Comparison of ENCODE assay signal across 24 mouse cellular contexts in the genomic region with DNA sequence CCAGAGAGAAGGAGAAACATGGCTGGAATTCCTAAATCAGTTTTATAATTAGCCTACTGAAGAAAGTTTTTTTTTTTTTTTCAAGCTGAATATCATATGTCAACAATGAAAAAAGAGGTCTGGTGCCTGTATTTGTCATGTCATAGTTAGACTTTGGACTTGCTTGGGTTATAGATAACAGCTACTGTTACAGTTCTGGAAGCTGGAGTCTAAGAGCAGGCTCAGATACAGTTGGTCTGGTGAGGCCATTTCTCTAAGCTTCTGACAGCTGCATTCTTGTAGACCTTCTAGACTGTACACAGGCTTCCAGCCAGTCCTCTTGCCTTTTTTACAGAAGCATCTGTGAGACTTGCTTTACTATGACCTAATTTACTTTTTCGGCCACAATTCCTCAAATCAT.
"Had no signal": no experiment of that assay in that cellular context is flagged by ENCODE, and none has a peak within 500 bp of the region (broad histone marks: within the 10 kb centered on the region; RNA-seq: fewer than 3 reads in every experiment).

No protein-coding gene starts in this region.

- H3K27ac ChIP-seq: limb, embryonic 10.5 days; limb, embryonic 13.5 days; liver, embryonic 12.5 days; liver, embryonic 15.5 days; lung, embryonic 15.5 days; midbrain, embryonic 10.5 days; midbrain, embryonic 13.5 days; neural tube, embryonic 12.5 days; neural tube, embryonic 15.5 days had no signal

- H3K9ac ChIP-seq: limb, embryonic 13.5 days; liver, embryonic 12.5 days; liver, embryonic 15.5 days; lung, embryonic 15.5 days; midbrain, embryonic 13.5 days; neural tube, embryonic 12.5 days; neural tube, embryonic 15.5 days had no signal

- H3K9me3 ChIP-seq: limb, embryonic 10.5 days; limb, embryonic 13.5 days; liver, embryonic 12.5 days; liver, embryonic 15.5 days; lung, embryonic 15.5 days; megakaryocyte, embryonic 14.5 days; midbrain, embryonic 10.5 days; midbrain, embryonic 13.5 days; neural tube, embryonic 12.5 days; neural tube, embryonic 15.5 days had no signal

- H3K4me2 ChIP-seq: limb, embryonic 13.5 days; liver, embryonic 12.5 days; liver, embryonic 15.5 days; lung, embryonic 15.5 days; midbrain, embryonic 13.5 days; neural tube, embryonic 12.5 days; neural tube, embryonic 15.5 days had no signal

- DNase-seq: kidney, adult 18-20 months; kidney, adult 9 months; kidney, postnatal 14 days; kidney, postnatal 4 days; layer of hippocampus, adult 9-11 months; liver; lung, adult 18-20 months; lung, postnatal 10 days; lung, postnatal 36 days; right cerebral cortex, postnatal 25 days; spleen, adult 18-20 months; thymus, adult 18-20 months; thymus, postnatal 14 days; thymus, postnatal 4 days had no signal

- H3K4me3 ChIP-seq: limb, embryonic 10.5 days; limb, embryonic 13.5 days; liver, embryonic 12.5 days; liver, embryonic 15.5 days; lung, embryonic 15.5 days; megakaryocyte, embryonic 14.5 days; midbrain, embryonic 10.5 days; midbrain, embryonic 13.5 days; neural tube, embryonic 12.5 days; neural tube, embryonic 15.5 days had no signal

- H3K36me3 ChIP-seq: limb, embryonic 10.5 days; limb, embryonic 13.5 days; liver, embryonic 12.5 days; liver, embryonic 15.5 days; lung, embryonic 15.5 days; midbrain, embryonic 10.5 days; midbrain, embryonic 13.5 days; neural tube, embryonic 12.5 days; neural tube, embryonic 15.5 days had no signal

- H3K27me3 ChIP-seq: limb, embryonic 13.5 days; liver, embryonic 12.5 days; liver, embryonic 15.5 days; lung, embryonic 15.5 days; megakaryocyte, embryonic 14.5 days; midbrain, embryonic 13.5 days; neural tube, embryonic 12.5 days; neural tube, embryonic 15.5 days had no signal

- H3K4me1 ChIP-seq: limb, embryonic 10.5 days; limb, embryonic 13.5 days; liver, embryonic 12.5 days; liver, embryonic 15.5 days; lung, embryonic 15.5 days; megakaryocyte, embryonic 14.5 days; midbrain, embryonic 10.5 days; midbrain, embryonic 13.5 days; neural tube, embryonic 12.5 days; neural tube, embryonic 15.5 days had no signal

- ATAC-seq: liver, embryonic 12.5 days; midbrain, embryonic 13.5 days had no signal
